In the genomic region with DNA sequence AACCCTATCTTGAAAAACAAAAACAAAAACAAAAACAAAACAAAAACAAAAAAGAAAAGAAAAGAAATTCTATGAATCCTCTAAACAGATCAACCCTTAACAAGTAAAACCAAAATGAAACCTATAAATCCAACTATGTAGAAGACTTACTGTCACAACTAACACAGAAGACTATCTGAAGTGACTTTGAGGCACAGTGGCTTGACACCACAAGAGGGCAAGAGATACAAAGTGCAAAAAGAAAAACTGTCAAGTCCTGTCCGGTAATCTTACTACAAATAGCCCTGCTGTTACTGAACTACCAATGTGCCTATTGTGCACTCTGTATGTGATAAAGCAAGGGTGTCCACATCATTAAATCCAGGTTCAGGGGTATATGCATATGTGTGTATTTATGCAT, we compare ENCODE assay signal across 26 mouse cellular contexts.
DNase-seq lines count a peak whose midpoint lies in the region; ATAC-seq and TF ChIP-seq lines count a peak whose summit lies in the region.
"Had no signal": no experiment of that assay in that cellular context is flagged by ENCODE, and none has a peak within 500 bp of the region (broad histone marks: within the 10 kb centered on the region; RNA-seq: fewer than 3 reads in every experiment).

No protein-coding gene starts in this region.

- H3K9me3 ChIP-seq in kidney, postnatal 0 days (replicated peaks; ENCODE audit: low read length) = no peaks in the 10 kb centered on the region; the same call in 1 of the 2 replicates
- peaks cover 4% of the 10 kb centered on the region for H3K9me3 ChIP-seq in CH12.LX (replicated peaks; ENCODE audit: low read length)
- H3K9me3 ChIP-seq: embryonic facial prominence, embryonic 15.5 days had no signal

- in situ Hi-C loops in CH12.LX (cut with MboI; ENCODE audit: low pct_ligation_motif_present, low pct_unique_long_range_greater_than_20kb, low sequenced_read_pairs) = no loop called here

- dilution Hi-C loops in CH12.LX (cut with MboI; ENCODE audit: extremely low pct_ligation_motif_present, extremely low pct_unique_long_range_greater_than_20kb, low sequenced_read_pairs) = no loop called here

- peak in 1 of 2 experiments; percentile 8 for DNase-seq in heart, adult 2 months
- DNase-seq in heart, postnatal 36 days = no peak
- no peak for DNase-seq in kidney, postnatal 0 days (ENCODE audit: low spot score)
- no peak for DNase-seq in kidney, adult 8-10 months
- peak; percentile 2 for DNase-seq in A20 (ENCODE audit: low read depth, low spot score)
- DNase-seq in CH12.LX (ENCODE audit: extremely low read depth) = no peak
- DNase-seq in urinary bladder, adult 2 months (ENCODE audit: low spot score) = no peak
- DNase-seq: adrenal gland, postnatal 10 days; cerebellum, adult 11 months; cerebellum, adult 2 months; cerebellum, adult 9-11 months; cerebellum, postnatal 25 days; forebrain, postnatal 0 days; gastrocnemius, postnatal 10 days; gastrocnemius, postnatal 36 days; heart, postnatal 10 days; heart, postnatal 4 days; kidney, adult 11 months had no signal

- no peaks in the 10 kb centered on the region for H3K4me1 ChIP-seq in heart, adult 2 months (ENCODE audit: control insufficient read depth, insufficient read depth, low read length)
- H3K4me1 ChIP-seq in kidney, postnatal 0 days (replicated peaks; ENCODE audit: insufficient read depth, low read length) = no peaks in the 10 kb centered on the region
- H3K4me1 ChIP-seq in CH12.LX (ENCODE audit: control insufficient read depth in 1 of 2, insufficient read depth in 2 of 2) = 0 out of 4 replicates have a peak, but pooled peaks cover 0 to 6% of the 10 kb centered on the region in 2 experiments
- H3K4me1 ChIP-seq: embryonic facial prominence, embryonic 12.5 days; embryonic facial prominence, embryonic 15.5 days had no signal

- no peak overlapping the region for H3K9ac ChIP-seq in heart, adult 2 months (ENCODE audit: low read depth, low read length)
- H3K9ac ChIP-seq in kidney, postnatal 0 days (ENCODE audit: low read depth, low read length) = no peak overlapping the region
- no peak overlapping the region for H3K9ac ChIP-seq in CH12.LX (ENCODE audit: insufficient read depth, low read depth)
- H3K9ac ChIP-seq: embryonic facial prominence, embryonic 12.5 days; embryonic facial prominence, embryonic 15.5 days; forebrain, postnatal 0 days; hindbrain, embryonic 14.5 days had no signal

- no peak overlapping the region for H3K4me2 ChIP-seq in kidney, postnatal 0 days (ENCODE audit: low read length)
- H3K4me2 ChIP-seq in CH12.LX (ENCODE audit: insufficient read depth, low read depth, poor library complexity, severe bottlenecking) = no peak overlapping the region
- H3K4me2 ChIP-seq: embryonic facial prominence, embryonic 12.5 days; embryonic facial prominence, embryonic 15.5 days; hindbrain, embryonic 14.5 days had no signal

- intact Hi-C loops in heart, adult 2 months (cut with DNase I) = loop anchor here (5.0 kb wide), 2 partner anchors 135 to 255 kb away; no protein-coding TSS in a partner anchor
- intact Hi-C loops in heart, postnatal 36 days (cut with DNase I) = loop anchor here (5.0 kb wide), 2 partner anchors 120 to 135 kb away; a partner anchor contains a TSS

- no peak overlapping the region for H3K4me3 ChIP-seq in heart, adult 2 months
- no peak overlapping the region for H3K4me3 ChIP-seq in kidney, postnatal 0 days (replicated peaks; ENCODE audit: low read depth, low read length)
- H3K4me3 ChIP-seq in CH12.LX (replicated peaks in 1 of 3; ENCODE audit: low read depth in 2 of 3, low read length in 2 of 3, poor library complexity in 1 of 3) = no peak overlapping the region
- H3K4me3 ChIP-seq: embryonic facial prominence, embryonic 12.5 days; embryonic facial prominence, embryonic 15.5 days; heart, embryonic 10.5 days had no signal

- H3K36me3 ChIP-seq in heart, adult 2 months (ENCODE audit: control insufficient read depth, insufficient read depth, low read length) = no peaks in the 10 kb centered on the region; the same call in 1 of the 2 replicates
- no peaks in the 10 kb centered on the region; the same call in 1 of the 2 replicates for H3K36me3 ChIP-seq in kidney, postnatal 0 days (ENCODE audit: insufficient read depth, low read length)
- H3K36me3 ChIP-seq in CH12.LX (replicated peaks in 1 of 2; ENCODE audit: control insufficient read depth in 1 of 2, insufficient read depth in 1 of 2, low read length in 1 of 2) = no peaks in the 10 kb centered on the region
- H3K36me3 ChIP-seq: embryonic facial prominence, embryonic 12.5 days; embryonic facial prominence, embryonic 15.5 days had no signal

- TF ChIP-seq RAD21 in CH12.LX (IDR thresholded peaks at IDR 0.05; ENCODE audit: low read depth, low read length) = peak; percentile 30

- no peak for TF ChIP-seq POLR2A in heart, adult 2 months (IDR thresholded peaks at IDR 0.05; ENCODE audit: insufficient read depth, low read depth, low read length)
- TF ChIP-seq POLR2A in CH12.LX (IDR thresholded peaks at IDR 0.05; ENCODE audit: low read depth, low read length) = no peak

- H3K27ac ChIP-seq in heart, adult 2 months = no peak overlapping the region
- no peak overlapping the region for H3K27ac ChIP-seq in kidney, postnatal 0 days
- H3K27ac ChIP-seq in CH12.LX (ENCODE audit: insufficient read depth, low read depth) = no peak overlapping the region
- H3K27ac ChIP-seq: embryonic facial prominence, embryonic 12.5 days; embryonic facial prominence, embryonic 15.5 days; heart, embryonic 10.5 days; hindbrain, embryonic 14.5 days; hindbrain, postnatal 0 days had no signal

- TF ChIP-seq CTCF in heart, adult 2 months (IDR thresholded peaks at IDR 0.05) = peak; percentile 71
- peak; percentile 14; the same call in 1 of the 2 replicates for TF ChIP-seq CTCF in kidney, postnatal 0 days (IDR thresholded peaks at IDR 0.05; ENCODE audit: low read depth)
- TF ChIP-seq CTCF in CH12.LX (conservative IDR thresholded peaks at IDR 0.05 in 1 of 2, IDR thresholded peaks at IDR 0.05 in 1 of 2; ENCODE audit: low read depth in 2 of 2, low read length in 2 of 2) = peak in 1 of 2 experiments; percentile 35; a peak in 2 of 4 replicates

- H3K79me2 ChIP-seq in heart, adult 2 months (replicated peaks; ENCODE audit: control insufficient read depth, insufficient read depth, low read length) = no peaks in the 10 kb centered on the region
- H3K79me2 ChIP-seq in CH12.LX (replicated peaks; ENCODE audit: control insufficient read depth, extremely low read depth, insufficient read depth, poor library complexity, severe bottlenecking) = no peaks in the 10 kb centered on the region

- no peak for ATAC-seq in kidney, postnatal 0 days (replicated peaks; ENCODE audit: low FRiP score, low read depth)
- ATAC-seq: forebrain, embryonic 14.5 days; forebrain, postnatal 0 days; hindbrain, postnatal 0 days; inflammation-experienced regulatory T-cells, adult 6 months; Patski had no signal

- no peaks in the 10 kb centered on the region for H3K27me3 ChIP-seq in heart, adult 2 months (ENCODE audit: control insufficient read depth, insufficient read depth, low read length)
- no peaks in the 10 kb centered on the region for H3K27me3 ChIP-seq in kidney, postnatal 0 days (ENCODE audit: insufficient read depth, low read length)
- no peaks in the 10 kb centered on the region for H3K27me3 ChIP-seq in CH12.LX (replicated peaks)
- H3K27me3 ChIP-seq: embryonic facial prominence, embryonic 12.5 days; embryonic facial prominence, embryonic 15.5 days had no signal

- 63% methylated on average over 1 of the region's 1 CpGs for WGBS in heart, adult 2 months
- 88% methylated on average over 1 of the region's 1 CpGs for WGBS in kidney, postnatal 0 days

- no peak for TF ChIP-seq EP300 in heart, adult 2 months (IDR thresholded peaks at IDR 0.05; ENCODE audit: insufficient read depth, low read depth, low read length)
- no peak for TF ChIP-seq EP300 in CH12.LX (IDR thresholded peaks at IDR 0.05; ENCODE audit: low read length)

TF ChIP-seq in CH12.LX, 34 proteins besides CTCF, POLR2A, EP300 and RAD21:
- TF ChIP-seq JUN (IDR thresholded peaks at IDR 0.05; ENCODE audit: insufficient read depth, low read depth, low read length) (no peak), SMC3 (IDR thresholded peaks at IDR 0.05; ENCODE audit: low read depth, low read length) (peak; percentile 40)
